Mouse (Mus musculus) limb, embryonic 15.5 days (tissue): Measurements from ENCODE around the gene Clhc1. TPM values are rescaled to one million over a fixed set of nuclear protein-coding genes. Genes with fewer than 3 reads are reported as not detected.

ENCODE experiments used
- ATAC-seq: fragments of 200-750 bp; cut with Nextera tagmentation; 2 replicates; pipeline ENCODE4 v1.8.0; 2017; ENCODE audit warnings: low read depth, moderate TSS enrichment; ENCODE audit not compliant: insufficient number of reproducible peaks, low FRiP score, low TSS enrichment
- H3K27ac ChIP-seq: fragments of 300-500 bp; sonication (generic); 2 replicates; pipeline ENCODE4 v1.5.1; 2015; ENCODE audit warnings: moderate library complexity, mild to moderate bottlenecking, inconsistent platforms
- H3K27me3 ChIP-seq: fragments of 300-500 bp; sonication (generic); 2 replicates; pipeline ENCODE4 v1.6.1; 2015; ENCODE audit warnings: inconsistent platforms
- H3K36me3 ChIP-seq: fragments of 300-500 bp; sonication (generic); 2 replicates; pipeline ENCODE4 v1.6.1; 2015; ENCODE audit warnings: inconsistent platforms
- H3K4me1 ChIP-seq: fragments of 300-500 bp; sonication (generic); 2 replicates; pipeline ENCODE4 v1.6.1; 2015; ENCODE audit warnings: inconsistent platforms
- H3K4me2 ChIP-seq: fragments of 300-500 bp; sonication (generic); 2 replicates; pipeline ENCODE4 v1.6.1; 2015; ENCODE audit warnings: mild to moderate bottlenecking, inconsistent platforms
- H3K4me3 ChIP-seq: fragments of 300-500 bp; sonication (generic); 2 replicates; pipeline ENCODE4 v1.5.1; 2015; ENCODE audit warnings: mild to moderate bottlenecking, inconsistent platforms
- H3K9ac ChIP-seq: fragments of 300-500 bp; sonication (generic); 2 replicates; pipeline ENCODE4 v1.6.1; 2015; ENCODE audit warnings: inconsistent platforms
- H3K9me3 ChIP-seq: fragments of 300-500 bp; sonication (generic); 2 replicates; pipeline ENCODE4 v1.6.1; 2016; ENCODE audit warnings: inconsistent platforms
- WGBS: fragments of 180-500 bp; shearing (Covaris S2); methylation state at CpG from one replicate; pipeline ENCODE4 v1.1.7; 2015; 5-methylcytosine and 5-hydroxymethylcytosine counted together
- polyA plus RNA-seq: library from polyadenylated mRNA; unstranded; fragments of >200 nt; fragmentation: Nextera tagmentation; extraction: Ambion mirVana; gene quantifications from 2 replicates; pipeline ENCODE4 v1.2.1, GENCODE M21; 2015

The Clhc1 gene
- polyA plus RNA-seq, 1 experiment from 2014 or later = 0.41 TPM

DNA sequence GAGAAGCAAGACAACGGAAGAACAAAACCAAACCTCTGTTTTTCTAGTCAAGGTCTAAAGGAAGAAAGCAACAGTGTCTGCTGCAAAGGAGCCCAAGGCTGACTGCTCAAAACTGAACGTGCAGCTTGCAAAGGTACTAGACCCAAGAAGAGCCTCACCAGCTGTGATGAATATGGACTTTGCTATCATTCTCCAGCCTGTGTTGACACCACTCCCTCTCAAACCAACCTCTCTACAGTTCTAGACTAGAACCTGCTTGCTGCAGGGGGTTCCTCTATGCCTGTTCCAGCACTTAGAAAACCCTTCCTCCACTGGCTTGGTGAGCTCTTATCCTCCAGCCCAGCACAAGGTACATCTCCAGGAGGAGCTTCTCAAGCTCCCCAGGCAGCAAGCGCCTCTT, 75.6 kb downstream of the Clhc1 start:
- WGBS = 87% methylated on average over 3 of the region's 3 CpGs
- H3K4me2 ChIP-seq = no peak overlapping the region
- no peak overlapping the region for H3K4me3 ChIP-seq
- H3K4me1 ChIP-seq = no peaks in the 10 kb centered on the region
- H3K27ac ChIP-seq = no peak overlapping the region
- ATAC-seq = no peak
- no peaks in the 10 kb centered on the region for H3K9me3 ChIP-seq
- no peaks in the 10 kb centered on the region for H3K36me3 ChIP-seq
- no peak overlapping the region for H3K9ac ChIP-seq
- no peaks in the 10 kb centered on the region for H3K27me3 ChIP-seq

DNA sequence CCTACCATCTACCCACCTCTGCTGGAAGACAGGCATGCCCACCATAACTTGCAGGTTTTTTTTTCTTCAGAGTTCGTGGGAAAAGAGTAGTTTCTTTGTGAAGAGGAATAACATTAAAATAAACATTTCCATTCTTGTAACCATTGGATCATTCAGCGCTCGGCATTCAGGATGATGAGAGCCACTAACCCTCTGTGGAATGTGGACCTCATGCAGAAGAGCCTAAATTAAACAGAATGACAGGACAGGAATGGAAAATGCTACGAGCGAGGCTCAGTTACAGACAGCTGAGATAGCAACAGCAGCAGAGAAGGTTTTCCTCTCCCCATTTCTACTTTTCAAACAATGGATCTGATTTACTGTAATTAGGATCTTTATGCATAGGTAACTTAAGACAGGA, 78.8 kb downstream of the Clhc1 start:
- no peaks in the 10 kb centered on the region for H3K36me3 ChIP-seq
- 63% methylated on average over 5 of the region's 5 CpGs for WGBS
- ATAC-seq = no peak
- H3K4me3 ChIP-seq = no peak overlapping the region
- H3K4me2 ChIP-seq = no peak overlapping the region
- no peaks in the 10 kb centered on the region for H3K4me1 ChIP-seq
- no peaks in the 10 kb centered on the region for H3K27me3 ChIP-seq
- H3K27ac ChIP-seq = no peak overlapping the region
- no peak overlapping the region for H3K9ac ChIP-seq
- no peaks in the 10 kb centered on the region for H3K9me3 ChIP-seq

GRCm38 (mm10) chr11:29627706-29628105, 80.0 kb downstream of the Clhc1 start:
- H3K36me3 ChIP-seq = no peaks in the 10 kb centered on the region
- no peaks in the 10 kb centered on the region for H3K4me1 ChIP-seq
- H3K27ac ChIP-seq = no peak overlapping the region
- no peak overlapping the region for H3K9ac ChIP-seq
- no peaks in the 10 kb centered on the region for H3K27me3 ChIP-seq
- ATAC-seq = no peak
- whole genome bisulfite sequencing = 85% methylated on average over 3 of the region's 3 CpGs
- H3K9me3 ChIP-seq = no peaks in the 10 kb centered on the region
- H3K4me3 ChIP-seq = no peak overlapping the region
- no peak overlapping the region for H3K4me2 ChIP-seq

Other genes starting within 250 kb of the Clhc1 start
- gene Ccdc88a, start 174.3 kb upstream of the Clhc1 start, polyA plus RNA-seq = 34.5 and 42.9 TPM in 2 replicates
- gene Prorsd1, start 32.9 kb upstream of the Clhc1 start, polyA plus RNA-seq = 30.3 and 31.8 TPM in 2 replicates
- gene Mtif2, start 21.5 kb upstream of the Clhc1 start, polyA plus RNA-seq = 36.2 and 37.9 TPM in 2 replicates
- gene Rps27a, start 159 bp downstream of the Clhc1 start, polyA plus RNA-seq = 921 and 1,161 TPM in 2 replicates
- gene Rtn4, start 145.0 kb downstream of the Clhc1 start, polyA plus RNA-seq = 72.1 and 94.2 TPM in 2 replicates